Mouse (Mus musculus): ENCODE data around the gene Miip.

DNA sequence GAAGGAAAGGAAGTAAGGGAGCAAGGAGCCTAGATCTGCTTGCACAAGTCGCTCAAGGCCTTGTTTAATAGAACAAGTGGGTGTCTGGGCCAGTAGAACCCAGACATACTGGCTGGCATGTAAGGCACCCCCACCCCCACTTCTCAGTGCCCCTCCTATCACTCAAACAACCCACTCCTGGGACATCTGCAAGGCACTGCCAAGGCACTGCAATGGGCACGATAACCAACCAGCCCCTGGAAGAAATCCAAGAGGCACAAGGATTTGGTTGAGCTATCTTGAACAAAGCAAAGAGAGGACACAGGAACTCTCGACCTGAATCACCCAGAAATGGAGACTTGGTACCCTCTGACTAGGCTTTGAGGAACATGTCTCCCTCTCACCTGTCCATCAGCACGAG, 19.6 kb upstream of the Miip start:
- TF ChIP-seq EP300 (IDR thresholded peaks at IDR 0.05; ENCODE audit: insufficient read depth, low read depth, low read length): no peak
- TF ChIP-seq POLR2A (IDR thresholded peaks at IDR 0.05; ENCODE audit: insufficient read depth, low read length): no peak

Data from ES-Bruce4 (cell line).